Mouse (Mus musculus): ENCODE data around the gene Nanog. TPM values are rescaled to one million over a fixed set of nuclear protein-coding genes. Genes with fewer than 3 reads are reported as not detected.
A peak's percentile ranks its signal among the peaks of the same experiment; 100 is the strongest.

Gene Nanog
- polyA plus RNA-seq, 1 experiment from 2014 or later = 0.21 TPM

DNA sequence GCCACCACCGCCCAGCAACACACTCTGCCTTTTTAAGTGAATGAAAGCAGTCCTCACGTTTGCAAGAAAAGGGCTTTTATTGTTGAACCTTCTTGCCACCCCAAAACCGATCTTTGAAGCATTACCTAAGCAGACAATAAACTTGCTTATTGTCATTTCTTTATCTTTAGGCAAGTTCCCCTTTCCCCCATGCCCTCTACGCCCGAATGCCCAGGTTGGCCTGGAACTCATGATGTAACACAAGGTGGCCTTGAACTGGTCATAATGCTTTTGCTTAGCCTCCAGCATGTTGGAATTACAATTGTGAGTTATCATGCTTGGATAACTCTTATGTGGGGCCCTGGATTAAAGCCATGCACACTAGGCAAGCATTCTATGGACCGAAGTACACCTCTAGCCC, 43.3 kb downstream of the Nanog start:
- WGBS = 87% methylated on average over 6 of the region's 6 CpGs
- Histone ChIP-seq H3K36me3 (no peaks in the 10 kb centered on the region), H3K4me2 (no peak overlapping the region), H3K27me3 (peaks cover 1% of the 10 kb centered on the region), H3K9ac (no peak overlapping the region), H3K4me3 (no peak overlapping the region), H3K9me3 (no peaks in the 10 kb centered on the region), H3K4me1 (replicated peaks) (no peaks in the 10 kb centered on the region), H3K27ac (no peak overlapping the region)
- ATAC-seq (ENCODE audit: low FRiP score) = no peak

DNA sequence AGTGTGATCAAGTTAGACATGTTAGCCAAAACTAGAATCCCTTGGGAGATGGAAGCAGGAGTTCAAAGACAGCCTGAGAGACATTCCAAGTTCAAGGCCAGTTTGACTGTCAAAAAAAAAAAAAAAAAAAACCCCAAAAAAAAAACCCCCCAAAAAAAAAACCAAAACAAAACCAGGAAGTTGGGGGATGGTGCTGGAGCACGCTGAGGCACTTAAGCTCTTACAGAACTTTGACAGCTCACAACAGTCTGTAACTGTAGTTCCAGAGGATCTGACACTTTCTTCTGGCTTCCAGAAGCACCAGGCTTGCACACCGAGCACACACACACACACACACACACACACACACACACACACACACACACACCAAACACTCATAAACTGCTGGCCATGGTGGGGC, 48.6 kb downstream of the Nanog start:
- Histone ChIP-seq H3K27ac (no peak overlapping the region), H3K4me1 (replicated peaks) (no peaks in the 10 kb centered on the region), H3K27me3 (no peaks in the 10 kb centered on the region), H3K9ac (no peak overlapping the region), H3K4me3 (no peak overlapping the region), H3K36me3 (no peaks in the 10 kb centered on the region), H3K9me3 (no peaks in the 10 kb centered on the region), H3K4me2 (no peak overlapping the region)
- 65% methylated on average over 2 of the region's 2 CpGs for WGBS
- ATAC-seq (ENCODE audit: low FRiP score) = no peak

DNA sequence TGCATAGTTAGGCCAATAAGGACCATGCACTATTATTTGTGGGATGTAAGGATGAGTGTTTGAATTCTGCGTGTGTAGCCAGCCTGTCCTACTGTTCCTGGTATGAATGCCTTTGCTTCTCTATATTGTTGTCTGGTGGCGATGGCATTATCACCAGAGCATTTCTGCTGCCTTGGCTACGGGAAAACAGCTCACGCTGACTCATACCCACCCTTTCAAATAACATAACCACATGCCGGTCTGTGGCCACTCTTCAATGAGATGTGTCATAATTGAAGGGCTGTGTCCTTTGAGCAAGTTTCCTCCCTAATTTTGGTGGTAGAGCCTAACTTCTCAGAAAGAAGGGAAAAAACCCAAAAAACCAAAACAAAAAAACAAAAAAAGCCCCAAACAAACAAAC, 51.4 kb downstream of the Nanog start:
- 52% methylated on average over 5 of the region's 5 CpGs for WGBS
- Histone ChIP-seq H3K4me2 (no peak overlapping the region), H3K36me3 (no peaks in the 10 kb centered on the region), H3K27me3 (peaks cover 13% of the 10 kb centered on the region; the same call in 1 of the 2 replicates), H3K4me3 (no peak overlapping the region), H3K9me3 (no peaks in the 10 kb centered on the region), H3K9ac (no peak overlapping the region), H3K27ac (no peak overlapping the region), H3K4me1 (replicated peaks) (peaks cover 4% of the 10 kb centered on the region; the same call in 1 of the 2 replicates)
- no peak for ATAC-seq (ENCODE audit: low FRiP score)

DNA sequence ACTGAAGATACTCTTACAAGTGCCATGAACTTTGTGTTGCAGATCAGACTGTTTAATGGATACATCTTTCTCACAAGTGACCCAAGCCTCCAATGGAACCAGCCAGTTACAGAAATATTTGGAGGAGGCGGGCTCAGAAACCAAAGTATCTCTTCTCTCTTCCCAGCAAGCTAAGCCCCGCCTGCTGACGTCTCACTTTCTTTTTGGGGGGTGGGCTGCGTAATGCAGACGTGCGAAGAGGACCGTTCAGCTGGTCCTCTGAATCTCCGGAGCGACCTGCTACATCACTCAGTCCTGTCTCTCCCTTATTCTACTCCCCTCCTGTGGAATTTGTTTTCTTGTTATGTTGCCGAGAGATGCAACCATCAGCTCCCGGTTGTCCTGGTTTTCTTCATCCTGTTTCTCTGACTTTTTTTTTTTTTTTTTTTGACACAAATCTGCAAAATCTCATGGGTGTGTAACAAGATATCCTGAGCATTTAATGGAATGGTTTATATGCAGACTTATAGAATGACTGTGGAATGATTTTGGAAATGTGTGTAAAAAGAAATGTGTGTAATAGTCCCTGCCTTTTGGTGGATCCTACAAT, 53.8 kb downstream of the Nanog start:
- no peaks in the 10 kb centered on the region for H3K36me3 ChIP-seq
- H3K4me1 ChIP-seq (replicated peaks) = peaks cover 18% of the 10 kb centered on the region
- no peaks in the 10 kb centered on the region for H3K9me3 ChIP-seq
- peak overlapping the region; percentile 58; the same call in 1 of the 2 replicates for H3K27ac ChIP-seq
- ATAC-seq (ENCODE audit: low FRiP score) = peak; percentile 55
- H3K4me3 ChIP-seq = peak overlapping the region; percentile 43
- peak overlapping the region; percentile 51 for H3K4me2 ChIP-seq
- peaks cover 15% of the 10 kb centered on the region; the same call in 1 of the 2 replicates for H3K27me3 ChIP-seq
- WGBS = under 1% methylated on average over 11 of the region's 11 CpGs
- peak overlapping the region; percentile 65 for H3K9ac ChIP-seq

DNA sequence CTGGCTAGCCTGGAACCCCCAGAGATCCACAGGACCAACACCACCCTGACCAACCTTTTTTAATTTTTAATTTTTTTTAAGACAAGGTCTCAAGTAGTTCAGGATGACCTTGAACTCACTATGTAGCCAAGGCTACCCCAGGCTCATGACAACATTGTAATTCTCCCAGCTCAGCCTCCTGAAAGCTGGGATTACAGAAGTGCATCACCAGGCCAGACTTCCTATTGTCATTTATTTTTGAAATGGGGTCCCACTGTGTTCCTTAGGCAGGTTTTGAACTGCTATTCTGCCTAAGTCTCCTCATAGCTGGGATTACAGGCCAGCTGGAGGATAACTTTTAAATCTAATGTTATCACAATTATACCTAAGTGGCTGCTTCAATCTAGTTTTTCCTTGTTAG, 54.6 kb downstream of the Nanog start:
- H3K4me1 ChIP-seq (replicated peaks) = peaks cover 23% of the 10 kb centered on the region
- no peaks in the 10 kb centered on the region for H3K9me3 ChIP-seq
- H3K27ac ChIP-seq = no peak overlapping the region
- H3K36me3 ChIP-seq = no peaks in the 10 kb centered on the region
- ATAC-seq (ENCODE audit: low FRiP score) = no peak
- peak overlapping the region; percentile 51 for H3K4me2 ChIP-seq
- H3K4me3 ChIP-seq = peak overlapping the region; percentile 43
- H3K27me3 ChIP-seq = peaks cover 15% of the 10 kb centered on the region; the same call in 1 of the 2 replicates
- H3K9ac ChIP-seq = no peak overlapping the region

DNA sequence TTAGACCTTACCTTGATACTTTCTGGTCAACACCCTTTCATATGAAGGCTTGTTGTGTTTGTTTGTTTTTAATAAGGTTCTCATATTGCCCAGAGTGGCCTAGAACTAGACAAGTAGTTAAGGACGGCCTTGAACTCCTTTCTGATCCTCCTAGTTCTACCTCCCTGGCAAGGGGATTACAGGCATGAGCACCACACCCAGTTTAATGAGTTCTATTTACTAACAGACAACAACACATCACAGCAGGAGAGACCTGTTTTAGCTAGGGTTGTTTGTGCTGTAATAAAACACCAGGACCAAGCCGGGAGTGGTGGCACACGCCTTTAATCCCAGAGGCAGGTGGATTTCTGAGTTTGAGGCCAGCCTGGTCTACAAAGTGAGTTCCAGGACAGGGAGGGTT, 55.2 kb downstream of the Nanog start:
- Histone ChIP-seq H3K4me3 (no peak overlapping the region), H3K4me2 (no peak overlapping the region), H3K4me1 (replicated peaks) (peaks cover 23% of the 10 kb centered on the region), H3K9ac (no peak overlapping the region), H3K27me3 (peaks cover 15% of the 10 kb centered on the region; the same call in 1 of the 2 replicates), H3K27ac (no peak overlapping the region), H3K36me3 (no peaks in the 10 kb centered on the region), H3K9me3 (no peaks in the 10 kb centered on the region)
- WGBS = 93% methylated on average over 3 of the region's 3 CpGs
- no peak for ATAC-seq (ENCODE audit: low FRiP score)

DNA sequence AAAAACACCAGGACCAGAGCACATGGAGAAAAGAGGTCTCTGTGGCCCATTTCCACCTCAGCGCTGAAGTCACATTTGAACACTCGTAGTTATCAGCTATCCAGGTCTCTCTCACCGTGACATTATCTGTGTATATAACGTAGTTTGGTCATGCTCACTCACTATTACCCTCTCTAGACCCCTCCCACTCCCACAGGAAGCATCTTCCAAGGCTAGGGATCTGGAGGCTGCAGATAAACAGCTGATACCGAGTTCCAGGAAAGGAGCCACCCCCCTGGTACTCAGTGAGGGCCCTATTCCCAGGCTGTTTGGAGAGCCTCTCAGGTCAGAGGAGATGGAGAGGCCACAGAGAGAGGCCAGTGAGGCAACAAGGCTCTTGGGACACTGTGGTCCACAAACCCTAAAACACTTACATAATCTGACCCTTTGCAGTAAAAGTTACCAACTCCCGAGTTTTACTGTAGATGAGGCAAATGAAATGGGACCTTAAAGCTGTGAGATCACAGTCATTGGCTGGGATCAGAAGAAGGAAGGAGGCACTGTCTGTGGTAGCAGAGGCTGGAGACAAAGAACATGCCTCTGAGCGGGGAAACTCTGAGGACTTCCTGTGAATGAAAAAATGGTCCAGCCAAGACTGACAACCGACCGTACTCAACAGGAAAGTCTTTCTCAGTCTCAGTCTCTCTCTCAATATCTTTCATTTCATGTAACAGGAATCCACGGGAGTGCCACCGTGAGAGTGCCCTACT, 55.8 kb downstream of the Nanog start:
- ATAC-seq (ENCODE audit: low FRiP score) = no peak
- peaks cover 23% of the 10 kb centered on the region for H3K4me1 ChIP-seq (replicated peaks)
- H3K4me2 ChIP-seq = no peak overlapping the region
- H3K4me3 ChIP-seq = no peak overlapping the region
- peak overlapping the region; percentile 96; the same call in 1 of the 2 replicates for H3K27ac ChIP-seq
- WGBS = 76% methylated on average over 11 of the region's 11 CpGs
- no peaks in the 10 kb centered on the region for H3K9me3 ChIP-seq
- H3K36me3 ChIP-seq = no peaks in the 10 kb centered on the region
- peak overlapping the region; percentile 82; the same call in 1 of the 2 replicates for H3K9ac ChIP-seq
- peaks cover 15% of the 10 kb centered on the region; the same call in 1 of the 2 replicates for H3K27me3 ChIP-seq

DNA sequence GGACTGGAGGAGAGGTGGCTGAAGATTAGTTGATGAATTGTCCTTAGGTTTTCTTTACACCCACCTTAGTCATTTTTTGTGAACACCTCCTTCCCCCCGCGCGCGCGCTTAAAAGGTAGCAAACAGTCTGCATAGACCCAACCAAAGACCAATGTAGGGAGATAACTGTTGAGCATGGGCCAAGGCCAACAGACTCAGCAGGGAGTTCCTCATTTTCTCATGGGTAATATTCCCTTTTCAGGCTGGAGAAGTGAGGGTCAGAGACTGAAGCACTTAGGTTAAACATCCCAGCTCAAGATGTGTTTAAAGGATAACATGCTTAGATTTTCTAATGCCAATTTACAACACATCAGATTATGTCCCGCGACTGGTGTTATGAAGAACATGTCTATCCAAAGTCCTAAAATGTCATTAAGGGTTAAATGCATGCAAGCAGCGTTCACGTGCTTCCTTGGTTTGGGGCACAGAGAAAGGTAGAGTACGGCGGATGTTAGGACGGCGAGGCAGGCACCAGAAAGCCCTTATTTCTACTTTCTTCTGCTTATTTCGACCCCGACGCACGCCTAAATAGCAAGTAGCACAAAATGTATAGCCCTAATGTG, 56.7 kb downstream of the Nanog start:
- H3K9ac ChIP-seq = peak overlapping the region; percentile 82
- H3K36me3 ChIP-seq = no peaks in the 10 kb centered on the region
- peak overlapping the region; percentile 55 for H3K4me3 ChIP-seq
- H3K27me3 ChIP-seq = peaks cover 15% of the 10 kb centered on the region; the same call in 1 of the 2 replicates
- H3K4me1 ChIP-seq (replicated peaks) = peaks cover 23% of the 10 kb centered on the region
- H3K4me2 ChIP-seq = peak overlapping the region; percentile 72
- H3K27ac ChIP-seq = peak overlapping the region; percentile 96
- H3K9me3 ChIP-seq = no peaks in the 10 kb centered on the region
- peak; percentile 36 for ATAC-seq (ENCODE audit: low FRiP score)
- WGBS = 32% methylated on average over 17 of the region's 17 CpGs

Other genes with a start within 250 kb of the Nanog start
- 102 and 103 TPM in 2 replicates for gene Rimklb, start 208.7 kb upstream of the Nanog start, polyA plus RNA-seq (2015; fragmentation: Nextera tagmentation; extraction: Ambion mirVana)
- 1.7 and 1.9 TPM in 2 replicates for gene Mfap5, start 201.6 kb upstream of the Nanog start, polyA plus RNA-seq (2015; fragmentation: Nextera tagmentation; extraction: Ambion mirVana)
- gene Aicda, start 153.7 kb upstream of the Nanog start, polyA plus RNA-seq (2015; fragmentation: Nextera tagmentation; extraction: Ambion mirVana) = 0.71 and 1.1 TPM in 2 replicates
- gene Apobec1, start 105.0 kb upstream of the Nanog start, polyA plus RNA-seq (2015; fragmentation: Nextera tagmentation; extraction: Ambion mirVana) = 1.5 and 2.5 TPM in 2 replicates
- 0.08 TPM in 1 of 2 replicates, not detected in the other for gene Gdf3, start 97.4 kb upstream of the Nanog start, polyA plus RNA-seq (2015; fragmentation: Nextera tagmentation; extraction: Ambion mirVana)
- gene Dppa3, start 81.1 kb upstream of the Nanog start, polyA plus RNA-seq (2015; fragmentation: Nextera tagmentation; extraction: Ambion mirVana) = not detected in 2 replicates
- 21.1 and 22.7 TPM in 2 replicates for gene Slc2a3, start 94.2 kb downstream of the Nanog start, polyA plus RNA-seq (2015; fragmentation: Nextera tagmentation; extraction: Ambion mirVana)
- 6.0 and 6.2 TPM in 2 replicates for gene Foxj2, start 112.4 kb downstream of the Nanog start, polyA plus RNA-seq (2015; fragmentation: Nextera tagmentation; extraction: Ambion mirVana)
- 1.7 TPM in 2 replicates for gene C3ar1, start 148.7 kb downstream of the Nanog start, polyA plus RNA-seq (2015; fragmentation: Nextera tagmentation; extraction: Ambion mirVana)
- gene Necap1, start 167.0 kb downstream of the Nanog start, polyA plus RNA-seq (2015; fragmentation: Nextera tagmentation; extraction: Ambion mirVana) = 121 and 130 TPM in 2 replicates
- 1.4 and 1.5 TPM in 2 replicates for gene Clec4a1, start 214.4 kb downstream of the Nanog start, polyA plus RNA-seq (2015; fragmentation: Nextera tagmentation; extraction: Ambion mirVana)
- 1.2 and 1.6 TPM in 2 replicates for gene Clec4a3, start 245.0 kb downstream of the Nanog start, polyA plus RNA-seq (2015; fragmentation: Nextera tagmentation; extraction: Ambion mirVana)

All from hindbrain, embryonic 13.5 days (tissue).